Mouse (Mus musculus): ENCODE measurements at regions not wholly inside any gene's neighbourhood (a gene's known extent, or its start where the extent isn't known, plus 50 kb on each side); places are given as distances from the start of the nearest gene placed in this dataset.

DNA sequence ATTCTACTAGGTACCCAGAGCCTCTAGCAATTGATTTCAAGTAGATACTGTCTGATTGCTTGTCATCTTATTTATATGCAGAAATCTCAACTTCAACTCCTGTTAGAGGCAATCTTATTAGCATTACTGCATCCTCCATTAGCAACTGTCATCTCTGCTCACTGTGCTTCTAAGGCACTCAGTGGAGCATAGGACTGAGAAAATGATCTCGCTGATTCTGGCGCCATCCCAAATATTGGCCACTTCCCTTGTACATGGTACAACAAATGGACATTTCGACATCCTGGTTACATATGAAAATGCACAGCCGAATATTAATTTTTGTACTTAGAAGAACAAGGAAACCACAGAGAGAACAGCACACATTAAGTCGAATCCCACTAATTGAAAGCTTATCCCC lies 329.7 kb upstream of the G2e3 start:
- no peak for DNase-seq (ENCODE audit: low spot score)

DNA sequence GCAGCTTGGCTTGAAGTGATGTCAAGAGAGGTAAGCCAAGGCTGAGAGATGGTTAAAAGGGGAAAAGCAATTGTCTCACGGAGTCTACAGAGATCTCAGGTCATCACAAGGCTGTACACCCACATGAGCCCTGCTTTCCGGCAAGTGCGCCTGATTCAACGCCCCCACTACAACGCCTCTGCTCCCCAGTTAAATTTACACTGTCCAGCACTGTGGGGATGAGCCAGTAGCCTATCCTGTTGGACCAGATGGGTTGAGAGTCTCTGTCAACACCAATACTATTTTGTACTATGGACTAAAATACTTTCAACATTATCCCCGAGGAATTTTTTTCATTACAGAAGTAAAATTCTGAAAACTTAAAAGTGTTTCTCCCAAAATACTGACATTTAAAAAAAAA lies 331.8 kb upstream of the G2e3 start:
- DNase-seq (ENCODE audit: low spot score) = no peak

DNA sequence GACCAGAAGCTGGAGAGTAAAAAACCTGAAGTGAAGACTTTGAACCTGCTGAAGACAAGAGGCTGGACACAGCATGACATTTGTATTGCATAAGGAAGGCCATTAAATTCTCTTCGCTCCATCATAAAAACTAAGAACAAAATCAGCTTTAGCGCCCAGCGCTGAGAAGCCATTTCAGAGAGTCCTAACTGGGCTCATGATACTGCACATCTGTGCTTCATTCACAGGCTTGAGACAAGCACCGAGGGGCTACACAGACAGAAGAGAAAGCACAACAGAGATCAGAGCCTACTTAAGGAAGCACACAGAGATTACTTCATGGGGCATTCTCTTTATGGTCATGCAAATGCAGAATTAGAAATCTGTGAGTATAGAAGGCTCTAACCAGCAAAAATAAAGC lies 338.2 kb upstream of the G2e3 start:
- no peak for DNase-seq (ENCODE audit: low spot score)

DNA sequence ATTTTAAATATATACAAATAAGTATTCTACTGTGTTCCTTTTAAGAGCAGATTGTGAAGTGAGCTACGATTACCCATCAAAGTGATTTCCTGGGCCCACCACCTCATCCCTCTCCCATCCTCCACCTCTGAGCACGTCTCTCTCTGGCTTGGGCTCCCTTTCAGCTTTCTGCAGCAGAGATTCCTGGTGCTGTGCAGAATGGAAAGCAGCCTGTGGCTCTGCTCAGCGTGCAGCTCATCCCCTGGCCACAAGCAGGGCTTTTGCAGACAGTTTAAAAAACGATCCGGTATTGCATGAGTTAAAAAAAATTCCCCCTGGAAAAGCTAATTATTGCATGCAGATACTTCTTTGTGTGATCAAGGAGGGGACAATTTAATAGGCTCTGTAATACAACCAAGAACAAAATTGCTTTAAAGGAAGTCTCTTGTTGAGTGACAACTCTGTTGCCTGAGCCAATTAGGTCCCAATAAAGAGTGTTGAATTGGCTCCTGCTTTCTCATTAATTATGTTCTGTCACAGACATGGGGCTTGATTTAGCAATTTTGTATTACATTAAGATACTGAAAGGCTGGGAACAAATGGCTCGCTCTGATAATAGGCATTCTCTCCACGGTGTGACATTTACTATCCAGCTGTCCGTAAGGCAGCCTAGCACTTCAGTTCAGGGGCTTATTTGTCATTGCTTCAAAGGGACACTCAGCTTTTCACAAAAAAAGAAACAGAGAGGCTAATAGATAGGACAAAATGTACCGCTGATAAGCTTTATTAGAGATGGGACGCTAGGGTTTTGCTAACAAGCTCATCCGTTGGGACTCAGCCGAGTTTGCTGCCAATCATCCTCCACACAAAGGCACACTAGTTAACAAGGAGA lies 345.9 kb upstream of the G2e3 start:
- DNase-seq (ENCODE audit: low spot score) = no peak

DNA sequence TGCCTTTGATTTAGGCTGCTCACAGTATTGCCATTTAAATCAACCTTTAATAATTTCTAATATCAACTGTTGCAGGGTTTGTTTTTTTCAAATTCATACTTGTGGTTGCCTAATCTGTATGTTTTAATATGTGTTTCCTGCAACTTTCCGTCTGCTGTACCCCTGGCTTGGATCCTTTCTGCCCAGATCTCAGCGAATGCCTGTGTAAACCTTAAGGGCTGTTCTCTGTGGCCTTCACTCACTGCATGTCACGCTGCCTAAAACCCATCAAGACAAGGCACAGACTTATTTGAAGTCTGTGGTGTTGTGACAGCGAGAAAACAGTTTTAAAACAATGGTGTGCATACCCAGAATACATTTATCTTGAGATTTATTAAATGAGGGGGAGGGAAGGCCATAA lies 346.8 kb upstream of the G2e3 start:
- no peak for DNase-seq (ENCODE audit: low spot score)

DNA sequence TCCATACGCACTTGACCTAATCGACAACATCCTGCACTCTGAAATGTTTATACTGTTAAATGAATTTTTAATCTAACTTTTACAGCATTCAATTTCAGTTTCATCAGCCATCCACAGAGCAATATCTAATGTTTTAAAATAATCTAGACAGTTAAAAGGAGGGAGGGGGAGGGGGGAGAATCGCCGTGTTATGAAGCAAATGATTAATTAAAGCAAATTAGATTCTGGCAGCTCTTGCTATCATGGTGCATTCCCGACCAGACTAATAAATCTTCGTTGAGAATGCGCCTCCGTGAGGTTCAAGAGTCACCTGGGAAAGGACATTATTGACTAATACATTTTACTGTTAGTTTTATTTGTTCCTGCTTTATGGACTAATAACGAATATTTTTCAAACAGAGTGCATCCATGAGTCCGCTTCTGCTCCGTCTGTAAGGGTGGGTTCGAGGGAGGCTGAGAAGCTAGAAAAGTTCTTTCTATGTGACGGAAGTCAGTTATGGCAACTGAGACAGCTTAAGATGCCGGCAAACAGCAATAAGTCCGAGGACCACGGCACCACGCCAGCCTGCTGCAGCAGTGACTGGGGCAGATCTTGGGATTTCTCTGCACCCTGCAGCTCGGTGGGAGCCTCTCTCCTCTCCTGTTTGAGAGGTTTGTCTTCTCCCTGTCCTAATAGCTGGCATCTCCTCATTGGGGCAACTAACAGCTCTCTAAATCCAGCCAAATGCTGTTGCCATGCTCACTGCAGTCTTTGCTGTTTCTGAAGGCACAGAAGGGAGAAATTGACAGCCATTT lies 347.4 kb upstream of the G2e3 start:
- no peak for DNase-seq (ENCODE audit: low spot score)

DNA sequence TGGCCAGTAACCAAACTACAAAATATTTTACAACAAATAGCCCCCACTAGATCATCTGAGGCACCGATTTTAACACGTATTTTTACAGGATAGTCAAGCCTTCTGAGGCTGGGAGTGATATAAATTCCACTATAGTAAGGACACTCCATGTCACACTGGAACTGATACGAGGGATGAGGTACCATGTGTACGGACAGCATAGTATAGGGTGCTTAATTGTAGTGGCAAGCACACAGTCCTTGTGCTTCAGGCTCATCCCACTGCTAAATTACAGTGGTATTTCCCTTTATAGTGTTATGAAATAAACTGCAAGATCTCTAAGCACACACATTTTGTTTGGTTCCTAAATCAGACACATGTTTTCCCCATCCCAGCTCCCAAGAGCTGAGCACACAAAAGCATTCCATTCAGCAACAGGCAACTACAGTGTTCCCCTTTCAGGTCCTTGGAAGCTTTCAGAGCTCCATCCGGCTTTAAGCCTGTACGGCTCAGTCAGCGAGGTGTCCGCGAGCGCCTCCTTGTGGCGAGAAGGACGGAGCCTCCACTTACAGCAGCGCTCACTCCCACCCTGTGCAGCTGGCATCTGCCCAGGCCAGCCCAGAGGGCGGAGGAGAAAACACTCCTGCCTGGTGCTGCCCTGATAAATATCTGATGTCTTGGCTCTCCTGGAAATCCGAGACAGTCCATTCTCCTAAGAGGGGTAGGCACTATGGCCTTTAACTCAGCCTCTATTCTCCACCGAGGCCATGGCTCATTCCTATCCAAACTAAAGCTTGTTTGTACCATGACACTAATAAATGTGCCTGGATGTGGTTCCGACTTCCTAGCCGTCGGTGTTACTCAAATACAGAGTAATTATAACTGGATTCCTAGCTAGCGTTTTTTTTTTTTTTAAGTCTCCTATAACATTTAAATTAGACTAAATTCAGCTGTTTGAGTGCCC lies 348.3 kb upstream of the G2e3 start:
- DNase-seq (ENCODE audit: low spot score) = peak; percentile 30

DNA sequence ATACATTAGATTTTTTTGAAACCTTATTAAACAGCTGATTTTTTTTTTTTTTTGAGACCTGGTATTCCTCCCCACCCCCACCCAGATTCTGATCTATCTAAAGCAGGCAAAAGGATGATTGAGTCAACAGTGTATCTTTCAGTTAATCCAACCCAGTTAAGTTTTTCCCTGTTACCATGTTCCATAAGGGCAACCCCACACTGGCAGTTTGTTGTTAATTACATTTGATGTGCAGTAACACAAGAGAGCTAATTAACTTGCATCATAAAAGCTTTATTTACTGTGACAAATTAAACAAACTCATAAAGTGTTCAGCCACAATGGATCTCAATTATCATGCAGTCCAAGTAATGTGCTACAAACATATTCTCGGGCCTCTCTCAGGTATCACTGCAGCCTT lies 346.8 kb upstream of the Prkd1 start:
- no peak for DNase-seq (ENCODE audit: low spot score)

DNA sequence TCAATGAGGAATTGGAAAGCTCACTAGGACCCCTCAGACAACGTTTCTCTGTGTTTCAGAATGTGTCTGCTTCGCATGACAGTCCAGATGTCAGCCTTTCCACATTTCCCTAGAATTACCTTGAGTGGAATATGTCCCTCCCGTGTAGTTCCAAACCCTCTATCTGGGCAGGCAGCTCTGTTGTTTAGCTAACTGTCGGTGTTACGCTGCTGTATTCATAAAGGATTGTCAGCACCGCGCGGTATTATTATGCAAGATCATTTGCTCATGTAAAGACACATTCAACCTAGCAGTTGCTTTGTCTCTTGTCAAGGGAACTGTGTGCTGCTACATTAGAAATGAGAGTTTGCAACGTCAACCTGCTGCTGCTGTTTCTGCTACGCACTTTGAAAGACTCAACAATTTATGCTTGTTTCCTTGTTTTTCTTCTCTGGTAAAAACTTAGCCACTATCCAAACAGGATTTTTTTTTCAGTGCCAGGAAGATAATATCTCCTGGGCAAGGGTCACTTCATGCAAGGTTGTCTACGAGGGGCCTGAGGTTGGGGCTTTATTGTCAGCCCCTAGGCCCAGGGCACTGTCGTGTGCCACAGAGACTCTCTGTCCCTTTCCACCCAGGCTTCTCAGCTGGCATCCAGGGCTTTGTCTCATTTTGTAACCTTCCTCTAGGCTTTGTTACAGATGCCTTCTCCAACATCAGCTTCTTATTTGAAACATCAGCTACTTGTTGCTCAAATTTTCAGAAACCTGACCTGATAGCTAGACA lies 340.8 kb upstream of the Prkd1 start:
- DNase-seq (ENCODE audit: low spot score) = no peak

DNA sequence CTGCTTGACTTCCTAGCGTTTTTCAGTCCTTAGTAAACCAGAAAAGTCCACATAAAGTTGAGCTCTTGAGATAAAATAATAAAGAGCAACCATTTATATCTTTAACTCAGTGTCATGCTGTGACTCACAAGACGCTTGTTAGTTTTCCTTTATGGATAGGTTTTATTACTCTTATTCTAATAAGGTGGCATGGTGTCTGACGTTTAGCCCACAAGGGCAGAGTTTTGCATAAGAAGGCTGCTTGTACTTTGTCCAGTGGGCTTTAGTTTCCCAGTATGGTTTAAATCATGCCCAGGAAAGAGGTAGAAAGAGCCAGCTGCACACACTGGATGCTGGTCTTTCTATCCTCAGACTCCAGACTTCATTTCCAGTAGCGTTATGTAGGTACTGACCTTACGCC lies 332.4 kb upstream of the Prkd1 start:
- no peak for DNase-seq (ENCODE audit: low spot score)

DNA sequence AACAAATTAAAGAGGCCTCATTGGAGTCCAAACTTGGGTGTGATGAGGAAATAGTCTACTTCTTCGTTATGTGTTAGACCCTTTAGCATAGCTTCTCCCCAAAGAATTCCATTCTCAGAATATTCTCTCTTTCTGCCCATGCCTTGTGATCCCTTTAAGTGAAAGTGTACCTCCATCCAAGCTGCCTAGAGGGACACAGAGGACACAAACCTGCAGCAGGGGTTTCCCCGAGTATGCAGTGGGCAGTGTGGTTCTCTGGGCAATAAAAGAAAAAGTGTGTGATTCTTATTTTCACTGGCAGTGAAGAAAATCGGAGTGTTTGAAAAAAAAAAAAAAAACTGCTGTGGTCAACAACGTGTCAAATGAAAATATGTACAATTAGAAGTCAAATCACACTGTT lies 331.9 kb upstream of the Prkd1 start:
- no peak for DNase-seq (ENCODE audit: low spot score)

DNA sequence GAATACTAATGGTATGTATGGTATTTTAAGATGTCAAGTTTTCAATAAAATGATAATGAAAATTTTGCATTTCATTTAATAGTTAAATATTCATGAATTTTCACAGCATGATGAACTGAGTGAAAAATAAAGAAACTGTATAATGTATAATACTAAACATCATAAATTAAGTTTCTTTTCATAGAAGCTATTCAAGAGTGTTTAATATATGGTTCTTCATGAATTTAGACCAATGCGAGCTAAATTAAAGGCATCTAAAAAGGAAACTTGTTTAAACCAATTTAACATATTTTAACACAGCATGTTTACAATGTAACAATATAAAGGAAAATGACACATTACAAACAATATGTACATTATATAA lies 321.8 kb upstream of the Prkd1 start:
- DNase-seq (ENCODE audit: low spot score) = no peak

DNA sequence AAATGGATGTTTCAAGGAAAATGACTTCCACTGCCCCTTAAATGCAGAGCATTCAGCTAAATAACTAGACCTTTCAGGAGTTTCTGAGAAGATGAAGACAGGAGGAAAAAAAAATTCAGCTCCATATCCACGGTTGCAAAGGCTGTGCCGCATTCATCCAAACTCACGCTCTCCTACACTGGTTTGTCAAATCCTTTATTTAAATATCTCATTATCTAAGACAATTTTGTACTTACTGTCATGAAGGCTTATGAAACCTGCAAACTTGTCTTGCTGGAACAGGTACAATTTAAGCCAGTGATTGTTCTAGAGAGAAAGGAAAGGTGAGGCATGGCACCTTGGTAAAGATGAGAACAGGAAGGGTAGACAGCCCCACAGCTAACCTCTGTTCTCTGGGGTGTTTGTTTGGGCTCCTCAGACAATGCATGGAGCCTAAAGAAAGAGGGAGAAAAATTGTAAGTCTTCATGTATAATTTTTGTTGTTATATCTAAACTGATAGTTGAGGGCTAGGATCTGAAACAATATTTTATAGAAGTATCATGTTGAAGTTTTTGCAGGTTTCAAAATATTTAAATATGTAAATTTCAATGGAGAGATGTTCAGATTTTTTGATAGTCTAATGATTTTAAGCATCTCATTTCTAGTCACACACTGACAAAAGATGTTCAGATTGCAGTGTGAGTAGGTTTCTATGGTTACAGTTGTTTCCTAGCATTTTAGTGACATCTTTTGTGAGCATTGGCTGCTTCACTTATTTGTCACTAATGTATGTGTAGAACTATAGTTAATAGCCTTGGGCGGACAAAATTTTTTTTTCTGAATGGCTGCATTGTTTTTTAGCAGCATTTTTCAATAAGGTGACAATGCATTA lies 321.2 kb upstream of the Prkd1 start:
- DNase-seq (ENCODE audit: low spot score) = no peak

DNA sequence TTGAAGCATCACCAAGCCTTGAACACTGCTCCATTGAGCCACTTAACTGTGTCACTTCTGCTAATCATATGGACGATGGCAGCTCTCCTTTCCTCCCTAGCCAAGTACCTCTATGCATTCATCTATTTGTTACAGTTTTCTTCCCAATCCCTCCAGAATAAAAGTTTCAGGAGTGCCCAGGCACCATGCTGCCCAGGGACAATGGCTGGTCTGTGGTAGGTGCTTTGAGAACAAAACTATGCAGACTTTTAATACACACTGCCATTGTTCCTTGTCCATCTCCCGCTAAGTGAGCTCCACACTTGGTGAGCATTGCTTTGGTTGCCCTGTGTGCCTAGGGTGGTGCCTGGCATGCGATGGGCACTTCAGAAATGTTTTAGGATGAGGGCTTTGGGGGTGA lies 320.5 kb upstream of the Prkd1 start:
- no peak for DNase-seq (ENCODE audit: low spot score)

DNA sequence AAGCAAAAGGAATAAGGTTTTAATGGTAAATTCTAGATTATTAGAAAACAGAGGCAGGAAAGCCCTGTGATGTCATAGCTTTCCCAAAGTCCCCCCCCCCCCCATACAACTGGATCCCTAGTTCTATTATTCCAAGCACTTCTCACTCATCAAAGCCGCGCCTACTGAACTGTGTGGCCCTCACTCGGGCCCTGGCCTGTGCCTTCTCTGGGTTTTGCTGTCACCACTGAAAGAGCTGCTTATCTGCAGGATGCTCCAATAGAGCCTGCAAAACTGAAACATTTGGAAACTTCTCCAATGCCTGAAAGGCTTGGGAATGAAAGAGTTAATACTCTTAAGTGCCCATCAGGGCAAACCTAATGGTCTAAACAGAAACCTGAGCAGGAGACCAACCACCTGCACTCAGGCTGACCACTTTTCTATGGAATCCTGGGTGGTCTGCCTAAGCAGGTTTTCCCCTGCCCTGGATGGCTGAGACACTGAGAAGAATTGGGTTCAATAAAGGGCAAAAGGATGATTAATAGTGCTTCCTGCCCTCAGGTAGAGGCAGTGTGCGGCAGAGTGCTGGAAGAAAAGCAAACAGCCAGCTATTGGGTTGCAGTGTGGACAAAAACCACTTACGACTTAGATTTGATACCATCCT lies 318.4 kb upstream of the Prkd1 start:
- no peak for DNase-seq (ENCODE audit: low spot score)

DNA sequence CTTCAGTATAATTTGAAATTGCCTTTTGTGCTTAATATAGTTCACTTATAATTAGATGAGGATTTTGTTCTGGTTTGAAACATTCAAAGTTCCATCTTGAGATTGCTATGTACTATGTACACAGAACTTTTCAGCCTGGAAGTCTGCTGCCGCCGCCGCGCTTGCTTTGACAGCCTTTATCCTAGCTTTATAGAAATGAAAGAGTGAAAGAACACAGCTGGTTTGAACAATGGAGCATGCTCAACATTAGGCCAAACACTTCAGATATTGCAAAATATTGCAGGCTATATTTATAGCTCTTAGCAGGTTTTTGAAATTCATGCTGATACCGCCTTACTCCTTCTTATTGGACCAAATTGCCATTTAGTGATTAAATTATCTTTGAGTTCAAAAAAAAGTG lies 305.1 kb upstream of the Prkd1 start:
- DNase-seq (ENCODE audit: low spot score) = no peak

DNA sequence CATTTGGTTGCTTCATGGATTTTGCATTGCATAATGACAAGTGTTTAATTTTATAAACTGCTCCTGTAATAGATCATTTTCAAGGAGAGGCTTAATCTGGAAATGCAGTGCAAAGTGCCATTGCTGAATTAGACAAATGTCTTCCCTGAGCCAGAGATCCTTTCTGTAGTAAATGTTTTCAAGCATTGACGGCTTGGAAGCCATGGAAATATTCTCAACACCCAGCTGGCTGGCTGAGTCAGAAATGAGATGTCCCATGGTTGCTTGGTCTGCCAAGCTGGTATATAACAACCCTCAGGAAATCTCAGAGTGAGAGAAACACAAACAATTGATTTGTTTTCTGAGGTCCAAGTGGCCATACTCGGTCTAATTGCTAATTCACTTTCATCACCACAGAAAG lies 298.1 kb upstream of the Prkd1 start:
- no peak for DNase-seq (ENCODE audit: low spot score)

DNA sequence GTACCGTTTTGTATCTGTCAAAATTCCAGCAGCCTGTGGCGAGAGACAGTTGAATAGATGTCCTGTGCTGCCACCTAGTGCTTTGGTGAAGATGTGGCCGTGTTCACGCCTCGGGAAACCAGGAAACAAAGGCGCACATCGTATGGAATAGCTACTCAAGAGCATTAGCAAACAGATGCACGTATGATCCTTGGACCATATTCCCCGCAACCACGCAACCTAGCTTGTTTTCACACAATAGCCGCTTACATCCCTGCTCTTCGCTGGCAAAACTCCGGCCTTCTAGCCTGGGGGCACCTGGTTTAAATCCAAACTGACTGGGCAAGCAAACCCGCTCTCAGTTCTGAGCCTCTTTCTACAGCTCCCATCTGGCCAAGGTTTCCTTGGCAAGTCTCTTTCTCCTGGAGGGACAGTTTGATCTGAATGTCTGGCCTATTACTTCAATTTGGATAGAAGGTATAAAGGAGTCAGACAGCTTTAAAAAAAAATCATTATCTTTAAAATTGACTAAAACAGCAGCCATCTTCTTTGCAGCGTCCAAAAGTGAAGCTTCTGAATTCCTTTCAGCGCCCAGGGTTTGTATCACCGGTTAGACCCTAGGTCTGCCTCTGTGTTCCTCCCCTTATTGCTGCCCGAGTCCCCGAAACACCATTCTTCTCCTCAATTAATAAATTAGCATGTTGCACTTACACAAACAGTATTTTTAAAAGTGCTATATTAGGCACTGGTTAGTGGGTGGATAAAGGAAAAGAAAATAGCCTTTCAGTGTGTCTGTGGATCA lies 295.0 kb upstream of the Prkd1 start:
- no peak for DNase-seq (ENCODE audit: low spot score)

DNA sequence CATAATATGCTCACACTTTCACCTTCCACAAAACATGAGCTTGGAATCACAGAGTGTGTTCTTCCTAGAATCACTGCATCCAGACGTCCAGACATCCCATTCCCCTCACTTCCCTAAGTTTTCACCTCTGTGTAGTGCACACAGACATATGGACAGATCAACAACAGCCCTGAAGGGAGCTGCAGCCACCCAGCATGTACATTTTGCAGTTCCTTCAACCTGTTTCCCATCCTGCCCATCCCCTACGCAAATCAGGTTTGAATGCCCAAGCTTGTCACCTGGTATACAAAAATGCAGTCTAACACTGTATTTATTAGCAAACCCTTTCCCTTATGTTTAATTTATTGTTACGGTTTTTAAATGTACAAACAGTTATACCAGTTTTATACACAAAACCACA lies 294.4 kb upstream of the Prkd1 start:
- no peak for DNase-seq (ENCODE audit: low spot score)

All from urinary bladder, postnatal 10 days (tissue).